Mouse (Mus musculus): ENCODE measurements at regions not wholly inside any gene's neighbourhood (a gene's known extent, or its start where the extent isn't known, plus 50 kb on each side); places are given as distances from the start of the nearest gene placed in this dataset.

GRCm38 (mm10) chr9:89496729-89497398 lies 126.1 kb downstream of the Minar1 start:
- TF ChIP-seq POLR2A (IDR thresholded peaks at IDR 0.05; ENCODE audit: borderline replicate concordance, low read depth, low read length) (no peak), CTCF (IDR thresholded peaks at IDR 0.05; ENCODE audit: low read depth, low read length) (no peak)

All from bone marrow macrophage, adult 2 months (primary cell).